Mouse (Mus musculus) kidney, adult 2 months (tissue): ENCODE results near the gene Map3k12. TPM values are rescaled to one million over a fixed set of nuclear protein-coding genes. Genes with fewer than 3 reads are reported as not detected.

Source experiments
- DNase-seq: peaks from one replicate; pipeline ENCODE4 v3.0.0; 2021
- H3K27ac ChIP-seq: fragments of 200-500 bp; 2 replicates; pipeline ENCODE4 v1.5.1; 2012; ENCODE audit warnings: low read depth, low read length, control low read depth, inconsistent platforms; ENCODE audit not compliant: insufficient read depth
- H3K27me3 ChIP-seq: fragments of 200-500 bp; replicated peaks from 2 replicates; pipeline ENCODE4 v1.6.1; 2012; ENCODE audit warnings: mild to moderate bottlenecking, moderate library complexity, low read length, inconsistent platforms; ENCODE audit not compliant: control insufficient read depth, insufficient read depth
- H3K36me3 ChIP-seq: fragments of 200-500 bp; 2 replicates; pipeline ENCODE4 v1.6.1; 2012; ENCODE audit warnings: mild to moderate bottlenecking, moderate library complexity, low read length, inconsistent platforms; ENCODE audit not compliant: control insufficient read depth, insufficient read depth
- H3K4me1 ChIP-seq: fragments of 200-500 bp; 2 replicates; pipeline ENCODE4 v1.6.1; 2011; ENCODE audit warnings: low read length; ENCODE audit not compliant: control insufficient read depth, insufficient read depth
- H3K4me3 ChIP-seq: fragments of 200-500 bp; 2 replicates; pipeline ENCODE4 v1.5.1; 2011; ENCODE audit warnings: mild to moderate bottlenecking, low read depth, low read length, control low read depth; ENCODE audit not compliant: insufficient read depth
- CTCF ChIP-seq: fragments of 200-500 bp; conservative IDR thresholded peaks from 2 replicates; pipeline ENCODE4 v1.5.1; 2011; ENCODE audit warnings: low read depth, mild to moderate bottlenecking, control low read depth, low read length, moderate library complexity, mixed read lengths; ENCODE audit not compliant: insufficient read depth, insufficient read length
- POLR2A ChIP-seq: fragments of 200-500 bp; IDR thresholded peaks from one replicate; pipeline ENCODE4 v1.6.1; 2011; ENCODE audit warnings: low read depth, low read length, control low read depth
- WGBS: fragments of 180-500 bp; shearing (Covaris S2); methylation state at CpG from one replicate; pipeline ENCODE4 v1.1.7; 2018; 5-methylcytosine and 5-hydroxymethylcytosine counted together
- polyA plus RNA-seq: library from polyadenylated mRNA; depleted of rRNA; stranded (reverse); fragments of >200 nt; gene quantifications from 2 replicates; pipeline ENCODE4 v1.2.3, GENCODE M21; 2012

Map3k12 gene
- polyA plus RNA-seq, 1 experiment, result 7.7 TPM

GRCm38 (mm10) chr15:102547478-102547877 is 30.6 kb upstream of the Map3k12 start:
- no peak overlapping the region for H3K4me3 ChIP-seq
- no peak overlapping the region for H3K27ac ChIP-seq
- H3K27me3 ChIP-seq, result no peaks in the 10 kb centered on the region
- peaks cover 1% of the 10 kb centered on the region; the same call in 1 of the 2 replicates for H3K36me3 ChIP-seq
- TF ChIP-seq POLR2A (no peak), CTCF (no peak)
- DNase-seq, result peak; percentile 52
- H3K4me1 ChIP-seq, result no peaks in the 10 kb centered on the region
- WGBS, result 72% methylated on average over 3 of the region's 3 CpGs

GRCm38 (mm10) chr15:102546677-102547427 is 30.0 kb upstream of the Map3k12 start:
- WGBS, result 67% methylated on average over 3 of the region's 3 CpGs
- H3K36me3 ChIP-seq, result peaks cover 1% of the 10 kb centered on the region; the same call in 1 of the 2 replicates
- no peak overlapping the region for H3K27ac ChIP-seq
- TF ChIP-seq POLR2A (no peak), CTCF (no peak)
- H3K27me3 ChIP-seq, result no peaks in the 10 kb centered on the region
- H3K4me1 ChIP-seq, result no peaks in the 10 kb centered on the region
- peak; percentile 60 for DNase-seq
- no peak overlapping the region for H3K4me3 ChIP-seq

- Histone ChIP-seq H3K27me3 (no peaks in the 10 kb centered on the region), H3K4me1 (no peaks in the 10 kb centered on the region), H3K27ac (no peak overlapping the region), H3K36me3 (peaks cover 1% of the 10 kb centered on the region; the same call in 1 of the 2 replicates), H3K4me3 (no peak overlapping the region)
- TF ChIP-seq POLR2A, result no peak
- TF ChIP-seq CTCF, result no peak
- DNase-seq, result no peak
- WGBS, result 96% methylated on average over 3 of the region's 3 CpGs
Measured at GRCm38 (mm10) chr15:102546246-102546645, 29.4 kb upstream of the Map3k12 start.

GRCm38 (mm10) chr15:102544801-102545200 is 27.9 kb upstream of the Map3k12 start:
- no peak overlapping the region for H3K27ac ChIP-seq
- H3K4me1 ChIP-seq, result no peaks in the 10 kb centered on the region
- WGBS, result 91% methylated on average over 4 of the region's 4 CpGs
- DNase-seq, result no peak
- peaks cover 4% of the 10 kb centered on the region; the same call in 1 of the 2 replicates for H3K36me3 ChIP-seq
- no peak overlapping the region for H3K4me3 ChIP-seq
- no peaks in the 10 kb centered on the region for H3K27me3 ChIP-seq
- TF ChIP-seq POLR2A (no peak), CTCF (no peak)

GRCm38 (mm10) chr15:102533926-102534325 is 17.1 kb upstream of the Map3k12 start:
- DNase-seq, result no peak
- Histone ChIP-seq H3K36me3 (peaks cover 12% of the 10 kb centered on the region), H3K27me3 (no peaks in the 10 kb centered on the region), H3K27ac (no peak overlapping the region), H3K4me3 (no peak overlapping the region), H3K4me1 (no peaks in the 10 kb centered on the region)
- no peak for TF ChIP-seq CTCF
- TF ChIP-seq POLR2A, result no peak
- 88% methylated on average over 7 of the region's 7 CpGs for WGBS

- 88% methylated on average over 3 of the region's 3 CpGs for WGBS
- Histone ChIP-seq H3K27me3 (no peaks in the 10 kb centered on the region), H3K36me3 (peaks cover 9% of the 10 kb centered on the region), H3K27ac (no peak overlapping the region), H3K4me3 (no peak overlapping the region), H3K4me1 (no peaks in the 10 kb centered on the region)
- DNase-seq, result no peak
- TF ChIP-seq POLR2A (no peak), CTCF (no peak)
Measured at GRCm38 (mm10) chr15:102532106-102532900, 15.4 kb upstream of the Map3k12 start.

GRCm38 (mm10) chr15:102531586-102531985 is 14.7 kb upstream of the Map3k12 start:
- WGBS, result 59% methylated on average over 4 of the region's 4 CpGs
- peaks cover 7% of the 10 kb centered on the region for H3K36me3 ChIP-seq
- no peaks in the 10 kb centered on the region for H3K4me1 ChIP-seq
- DNase-seq, result no peak
- TF ChIP-seq POLR2A, result no peak
- no peak for TF ChIP-seq CTCF
- no peak overlapping the region for H3K4me3 ChIP-seq
- H3K27ac ChIP-seq, result no peak overlapping the region
- no peaks in the 10 kb centered on the region for H3K27me3 ChIP-seq
